Mouse (Mus musculus): ENCODE data around the gene Gm10681. TPM values are rescaled to one million over a fixed set of nuclear protein-coding genes. Genes with fewer than 3 reads are reported as not detected.

Gene Gm10681
- polyA plus RNA-seq, 1 experiment from 2014 or later, result 226 TPM

Other genes starting within 250 kb of the Gm10681 start
- 312 and 339 TPM in 2 replicates for gene Phgdh, start 248.8 kb downstream of the Gm10681 start, polyA plus RNA-seq (2015; fragmentation: Nextera tagmentation; extraction: Ambion mirVana)
- 19.0 and 19.6 TPM in 2 replicates for gene Zfp697, start 206.3 kb downstream of the Gm10681 start, polyA plus RNA-seq (2015; fragmentation: Nextera tagmentation; extraction: Ambion mirVana)
- 83.6 and 90.6 TPM in 2 replicates for gene Gm4450, start 131.7 kb downstream of the Gm10681 start, polyA plus RNA-seq (2015; fragmentation: Nextera tagmentation; extraction: Ambion mirVana)
- 128 and 142 TPM in 2 replicates for gene Hsd3b4, start 78.3 kb downstream of the Gm10681 start, polyA plus RNA-seq (2015; fragmentation: Nextera tagmentation; extraction: Ambion mirVana)
- gene Hsd3b5, start 41.4 kb upstream of the Gm10681 start, polyA plus RNA-seq (2015; fragmentation: Nextera tagmentation; extraction: Ambion mirVana), result 0.37 and 0.38 TPM in 2 replicates
- gene Hsd3b2, start 135.7 kb upstream of the Gm10681 start, polyA plus RNA-seq (2015; fragmentation: Nextera tagmentation; extraction: Ambion mirVana), result 0.55 and 0.66 TPM in 2 replicates
- 2.3 and 2.6 TPM in 2 replicates for gene Hsd3b3, start 174.3 kb upstream of the Gm10681 start, polyA plus RNA-seq (2015; fragmentation: Nextera tagmentation; extraction: Ambion mirVana)
- gene Hsd3b6, start 225.6 kb upstream of the Gm10681 start, polyA plus RNA-seq (2015; fragmentation: Nextera tagmentation; extraction: Ambion mirVana), result 14.8 and 15.8 TPM in 2 replicates

Data from kidney, postnatal 0 days (tissue).